Mouse (Mus musculus): Measurements from ENCODE around the gene 5730522E02Rik.

The 5730522E02Rik gene

GRCm38 (mm10) chr11:25679856-25680255, 530.7 kb downstream of the 5730522E02Rik start:
- no peak for DNase-seq (ENCODE audit: low spot score in 2 of 2)

- DNase-seq (ENCODE audit: low spot score in 2 of 2), result no peak
Observed at GRCm38 (mm10) chr11:25674194-25674593, 536.4 kb downstream of the 5730522E02Rik start.

- DNase-seq (ENCODE audit: low spot score in 2 of 2), result no peak
Observed at GRCm38 (mm10) chr11:25670018-25670417, 540.5 kb downstream of the 5730522E02Rik start.

DNA sequence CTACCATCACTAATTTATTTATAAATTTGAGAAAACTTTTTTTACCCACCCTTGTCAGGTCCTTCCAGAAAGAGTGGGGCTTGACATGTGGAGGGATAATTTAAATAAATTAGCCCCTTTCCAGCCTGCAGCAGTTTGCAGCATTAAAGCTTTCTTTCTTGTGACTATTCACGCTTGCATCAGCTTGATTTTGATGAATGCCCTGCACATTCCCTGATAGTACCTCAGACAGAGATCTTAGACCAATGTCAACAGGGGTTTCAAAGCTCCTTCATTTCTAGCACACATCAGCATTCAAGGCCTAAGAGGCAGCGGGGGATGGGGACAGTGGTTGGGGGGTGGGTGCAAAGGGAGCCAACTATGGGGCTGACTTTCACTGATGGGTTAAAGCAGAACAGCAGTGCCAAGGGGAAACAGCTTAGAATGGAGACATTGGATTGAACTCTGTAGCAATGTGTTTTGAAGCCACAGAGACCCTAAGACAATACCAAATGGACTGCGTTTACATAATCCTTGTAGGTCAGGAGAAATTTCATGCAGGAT, 545.9 kb downstream of the 5730522E02Rik start:
- no peak for DNase-seq (ENCODE audit: low spot score in 2 of 2)

DNA sequence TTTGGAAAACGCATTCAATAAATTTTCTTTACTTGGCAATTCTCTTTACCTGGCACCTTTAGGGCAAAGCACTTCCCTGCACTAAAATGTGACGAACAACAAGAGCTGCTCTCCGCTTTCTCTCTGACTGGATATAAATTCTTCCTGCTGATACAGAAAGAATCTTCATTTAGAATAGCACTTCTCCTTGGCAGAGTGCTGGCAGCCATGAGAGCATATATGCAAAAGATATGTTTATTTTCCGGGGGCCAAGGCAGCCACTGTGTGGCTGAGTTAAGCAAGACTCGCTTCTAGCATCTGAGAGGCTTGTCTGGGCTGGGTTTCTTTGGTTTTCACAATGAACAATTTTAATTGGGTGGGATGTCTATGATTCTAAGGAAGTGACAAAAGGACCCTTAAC, 564.3 kb downstream of the 5730522E02Rik start:
- DNase-seq (ENCODE audit: low spot score in 2 of 2), result no peak

DNA sequence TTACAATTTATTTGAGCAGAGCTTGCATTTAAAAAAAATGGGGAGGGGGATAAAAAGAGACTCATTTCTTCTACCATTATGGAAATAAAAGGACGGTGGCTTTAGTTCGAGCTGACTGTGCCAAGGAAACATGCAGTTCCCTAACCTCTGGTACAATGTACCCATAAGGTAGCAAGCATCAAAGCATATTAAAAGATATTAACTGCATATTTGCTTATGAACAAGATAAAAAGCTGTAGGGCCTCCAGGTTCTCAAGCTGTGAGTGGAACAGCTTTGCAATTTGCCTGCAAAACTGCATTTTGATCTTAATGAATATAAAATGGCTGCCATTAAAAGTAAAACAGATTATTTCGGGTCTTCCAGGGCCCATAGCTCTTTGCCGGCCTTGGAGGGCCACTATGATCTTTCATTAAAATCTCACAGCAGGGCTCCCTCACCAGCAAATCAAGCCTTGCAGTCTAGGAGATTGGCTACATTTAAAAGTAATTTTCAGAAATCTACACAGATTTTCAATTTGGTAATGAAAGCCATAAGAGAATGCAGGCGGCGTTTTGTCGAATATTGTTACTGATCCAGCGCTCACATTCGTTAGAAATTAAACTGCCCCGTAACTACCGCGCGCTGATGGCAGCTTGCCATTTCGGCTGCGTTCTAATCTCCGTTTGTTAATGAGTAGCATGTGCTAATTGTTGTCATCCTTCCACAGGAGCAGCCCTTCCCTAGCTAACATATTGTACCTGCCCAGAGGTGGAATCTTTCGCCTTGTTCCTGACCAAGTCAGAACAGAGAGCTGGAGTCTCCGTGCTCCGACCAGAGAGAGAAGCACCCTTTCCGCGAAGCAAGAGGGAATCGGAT, 565.6 kb downstream of the 5730522E02Rik start:
- no peak for DNase-seq (ENCODE audit: low spot score in 2 of 2)

GRCm38 (mm10) chr11:25606886-25607285, 603.7 kb downstream of the 5730522E02Rik start:
- no peak for DNase-seq (ENCODE audit: low spot score in 2 of 2)

GRCm38 (mm10) chr11:25600030-25600429, 610.5 kb downstream of the 5730522E02Rik start:
- no peak for DNase-seq (ENCODE audit: low spot score in 2 of 2)

- DNase-seq (ENCODE audit: low spot score in 2 of 2), result no peak
Observed at GRCm38 (mm10) chr11:25595303-25595702, 615.3 kb downstream of the 5730522E02Rik start.

GRCm38 (mm10) chr11:25594780-25595179, 615.8 kb downstream of the 5730522E02Rik start:
- no peak for DNase-seq (ENCODE audit: low spot score in 2 of 2)

DNA sequence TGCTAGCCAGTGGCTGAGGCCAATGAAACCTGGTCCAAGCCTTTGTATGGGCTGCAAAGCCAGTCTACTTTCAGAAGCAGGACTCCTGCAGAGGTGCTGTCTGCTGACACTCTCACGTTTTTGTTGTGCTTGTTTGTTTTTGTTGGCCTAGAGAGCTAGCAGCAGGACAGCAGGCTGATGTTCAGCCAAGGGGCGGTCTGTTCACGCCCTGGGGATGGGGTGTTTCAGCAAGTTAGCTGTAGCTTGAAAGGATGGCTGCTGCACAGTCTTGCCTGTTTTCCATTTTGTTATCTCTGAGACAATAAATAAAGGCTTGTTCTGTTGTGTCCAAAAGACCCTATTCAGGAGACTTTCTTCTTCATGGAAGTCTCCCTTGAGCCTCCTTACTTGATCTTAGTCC, 618.3 kb downstream of the 5730522E02Rik start:
- no peak for DNase-seq (ENCODE audit: low spot score in 2 of 2)

- no peak for DNase-seq (ENCODE audit: low spot score in 2 of 2)
Observed at GRCm38 (mm10) chr11:25590215-25590614, 620.3 kb downstream of the 5730522E02Rik start.

DNA sequence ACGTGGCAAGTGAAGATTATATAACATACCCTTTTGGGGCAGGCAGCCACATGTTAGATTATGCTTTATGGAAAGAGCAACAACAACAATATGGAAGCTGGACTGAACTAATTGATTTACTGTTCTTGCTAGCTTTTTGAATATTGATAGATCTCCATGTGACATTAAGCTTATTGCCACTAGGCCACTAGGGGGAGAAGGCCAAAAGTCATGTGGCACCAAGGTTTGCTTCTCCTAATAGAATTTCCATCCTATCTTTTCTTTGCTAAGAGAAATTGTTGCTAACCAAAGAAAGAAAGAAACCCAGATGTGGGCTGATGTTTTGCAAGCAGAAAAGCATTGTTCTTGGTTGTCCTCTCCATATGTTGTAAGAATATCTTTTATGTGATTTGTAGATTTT, 621.1 kb downstream of the 5730522E02Rik start:
- no peak for DNase-seq (ENCODE audit: low spot score in 2 of 2)

- DNase-seq (ENCODE audit: low spot score in 2 of 2), result no peak
Observed at GRCm38 (mm10) chr11:25574129-25574465, 636.5 kb downstream of the 5730522E02Rik start.

- DNase-seq (ENCODE audit: low spot score in 2 of 2), result no peak
Observed at GRCm38 (mm10) chr11:25573408-25574128, 637.0 kb downstream of the 5730522E02Rik start.

DNA sequence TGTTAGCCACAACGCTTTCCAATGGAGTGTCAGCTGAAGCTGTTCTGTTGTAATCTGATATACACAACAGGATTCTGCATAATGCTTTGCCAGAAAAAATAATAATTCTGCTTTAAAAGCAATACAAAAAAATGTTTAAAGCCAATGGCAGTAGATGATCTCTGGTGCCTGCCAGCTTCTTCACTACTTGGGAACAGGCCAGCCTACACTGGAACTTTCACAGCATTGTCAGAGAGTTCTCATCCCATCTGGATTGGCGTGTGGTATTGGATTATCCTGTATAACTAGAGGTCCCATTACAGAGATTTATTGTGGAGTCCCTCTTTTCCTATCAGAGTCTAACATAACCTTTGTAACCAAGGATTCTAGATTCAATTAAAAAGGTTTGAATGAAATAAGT, 639.2 kb downstream of the 5730522E02Rik start:
- DNase-seq (ENCODE audit: low spot score in 2 of 2), result no peak
